Mouse (Mus musculus) bone marrow macrophage, adult 2 months (primary cell): ENCODE results near the gene Rims1.

Experiments
- CTCF ChIP-seq: IDR thresholded peaks from 2 replicates; pipeline ENCODE4 v1.5.1; 2012; ENCODE audit warnings: low read depth, mild to moderate bottlenecking, low read length, moderate library complexity
- POLR2A ChIP-seq: IDR thresholded peaks from 2 replicates; pipeline ENCODE4 v1.6.1; 2012; ENCODE audit warnings: mild to moderate bottlenecking, low read depth, low read length, borderline replicate concordance

DNA sequence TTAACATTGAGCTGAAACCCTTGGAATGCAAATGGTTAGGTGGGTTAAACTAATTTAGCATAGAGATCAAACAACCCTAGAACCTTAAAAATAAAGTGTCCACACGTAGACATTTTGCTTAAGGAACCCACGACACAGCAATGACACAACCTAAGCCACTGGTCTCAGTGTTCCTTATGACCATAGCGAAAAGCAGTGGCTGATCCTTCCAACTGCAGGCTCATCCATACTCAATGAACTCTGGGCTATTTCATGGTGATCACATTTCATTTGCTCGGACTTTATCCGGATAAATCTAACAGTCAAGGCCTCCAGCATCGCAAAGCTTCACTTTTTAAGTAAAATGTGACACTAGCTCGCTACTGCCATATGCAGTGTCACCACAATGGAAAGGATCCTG lies 494.3 kb downstream of the Rims1 start:
- TF ChIP-seq POLR2A: no peak
- TF ChIP-seq CTCF: no peak
